Mouse (Mus musculus) heart, embryonic 16.5 days (tissue): ENCODE measurements around the gene Atp2a2. TPM values are rescaled to one million over a fixed set of nuclear protein-coding genes. Genes with fewer than 3 reads are reported as not detected.

ENCODE experiments used
- ATAC-seq: fragments of 200-750 bp; cut with Nextera tagmentation; replicated peaks from 2 replicates; pipeline ENCODE4 v1.8.0; 2017; ENCODE audit warnings: moderate number of reproducible peaks; ENCODE audit not compliant: insufficient read depth, low FRiP score; ENCODE audit errors: extremely low read depth
- H3K27ac ChIP-seq: fragments of 300-500 bp; sonication (generic); 2 replicates; pipeline ENCODE4 v1.5.1; 2014; ENCODE audit warnings: mild to moderate bottlenecking, low read length, control low read depth, moderate library complexity
- H3K27me3 ChIP-seq: fragments of 300-500 bp; sonication (generic); 2 replicates; pipeline ENCODE4 v1.6.1; 2014; ENCODE audit warnings: low read length, mixed read lengths; ENCODE audit not compliant: control insufficient read depth, insufficient read depth
- H3K36me3 ChIP-seq: fragments of 300-500 bp; sonication (generic); 2 replicates; pipeline ENCODE4 v1.6.1; 2014; ENCODE audit not compliant: control insufficient read depth, insufficient read depth
- H3K4me1 ChIP-seq: fragments of 300-500 bp; sonication (generic); 2 replicates; pipeline ENCODE4 v1.6.1; 2014; ENCODE audit warnings: low read length, mixed read lengths; ENCODE audit not compliant: control insufficient read depth, insufficient read depth
- H3K4me2 ChIP-seq: fragments of 300-500 bp; sonication (generic); 2 replicates; pipeline ENCODE4 v1.6.1; 2014; ENCODE audit warnings: low read depth, mild to moderate bottlenecking, control low read depth, low read length
- H3K4me3 ChIP-seq: fragments of 300-500 bp; sonication (generic); 2 replicates; pipeline ENCODE4 v1.5.1; 2014; ENCODE audit warnings: mild to moderate bottlenecking, control low read depth, low read length
- H3K9ac ChIP-seq: fragments of 300-500 bp; sonication (generic); 2 replicates; pipeline ENCODE4 v1.6.1; 2014; ENCODE audit warnings: low read length, control low read depth
- H3K9me3 ChIP-seq: fragments of 300-500 bp; sonication (generic); replicated peaks from 2 replicates; pipeline ENCODE4 v1.6.1; 2016; ENCODE audit warnings: low read length; ENCODE audit not compliant: control insufficient read depth
- WGBS: fragments of 180-500 bp; shearing (Covaris S2); extraction: QIAGEN DNeasy Blood & Tissue Kit; methylation state at CpG from one replicate; pipeline ENCODE4 v1.1.7; 2014; 5-methylcytosine and 5-hydroxymethylcytosine counted together
- polyA plus RNA-seq: library from polyadenylated mRNA; unstranded; fragments of >200 nt; fragmentation: Nextera tagmentation; extraction: Ambion mirVana; gene quantifications from 2 replicates; pipeline ENCODE4 v1.2.1, GENCODE M21; 2015

Atp2a2 gene
- polyA plus RNA-seq, 1 experiment from 2014 or later = 306 TPM

DNA sequence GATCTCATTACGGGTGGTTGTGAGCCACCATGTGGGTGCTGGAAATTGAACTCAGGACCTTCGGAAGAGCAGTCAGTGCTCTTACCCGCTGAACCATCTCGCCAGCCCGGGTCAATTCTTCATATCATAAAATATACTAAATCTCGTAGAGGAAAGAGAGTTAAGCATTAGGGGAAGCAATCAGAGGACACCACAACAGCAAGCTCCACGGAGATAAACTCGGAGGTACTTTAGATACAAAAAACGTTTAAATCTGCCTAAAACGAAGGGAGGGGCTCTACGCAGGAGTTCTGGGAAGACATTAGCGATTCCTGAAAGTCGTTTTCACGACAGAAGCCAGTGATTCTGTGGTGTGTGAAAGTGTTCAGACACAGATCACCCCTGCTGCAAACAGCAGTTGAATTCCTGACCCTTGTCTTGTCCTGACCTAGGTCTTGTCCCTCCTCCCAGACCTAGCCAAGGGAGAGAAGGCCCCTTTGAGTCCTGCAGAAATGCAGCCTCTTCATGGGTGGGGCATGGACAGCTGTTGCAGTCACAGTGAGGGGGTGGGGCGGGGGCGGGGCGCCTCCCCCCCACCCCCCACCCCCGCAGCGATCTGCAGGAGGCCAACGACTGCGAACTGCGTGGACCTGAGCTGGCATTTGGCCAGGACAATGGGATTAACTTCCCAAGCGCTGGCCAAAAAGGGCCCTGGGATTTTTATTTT lies 11.5 kb upstream of the Atp2a2 start:
- Histone ChIP-seq H3K4me1 (peaks cover 46% of the 10 kb centered on the region), H3K27me3 (no peaks in the 10 kb centered on the region), H3K9ac (no peak overlapping the region), H3K27ac (peak overlapping the region; percentile 3; the same call in 1 of the 2 replicates), H3K4me2 (peak overlapping the region; percentile 13; the same call in 1 of the 2 replicates), H3K9me3 (no peaks in the 10 kb centered on the region), H3K36me3 (no peaks in the 10 kb centered on the region), H3K4me3 (no peak overlapping the region)
- WGBS = 45% methylated on average over 23 of the region's 23 CpGs
- no peak for ATAC-seq

DNA sequence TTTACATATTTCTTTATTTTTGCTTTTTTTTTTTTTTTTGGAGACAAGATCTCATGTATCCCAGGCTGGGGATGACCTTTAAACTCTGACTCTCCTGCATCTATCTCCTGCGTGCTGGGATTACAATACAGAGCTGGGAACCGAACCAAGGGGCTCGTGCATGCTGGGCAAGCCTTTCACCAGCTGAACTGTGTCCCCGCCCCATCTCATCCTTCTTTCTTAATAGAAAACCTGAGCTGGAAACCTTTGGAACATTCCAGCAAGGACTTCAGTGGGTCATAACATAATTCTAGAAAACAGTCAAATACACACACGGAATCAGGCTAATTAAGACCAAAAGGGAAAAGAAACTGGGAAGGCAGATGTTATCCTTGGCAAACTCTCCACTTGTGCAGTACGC lies 10.0 kb upstream of the Atp2a2 start:
- Histone ChIP-seq H3K4me2 (no peak overlapping the region), H3K9ac (no peak overlapping the region), H3K27ac (no peak overlapping the region; the same call in 1 of the 2 replicates), H3K9me3 (no peaks in the 10 kb centered on the region), H3K4me1 (peaks cover 38% of the 10 kb centered on the region), H3K4me3 (no peak overlapping the region), H3K27me3 (no peaks in the 10 kb centered on the region), H3K36me3 (no peaks in the 10 kb centered on the region)
- 69% methylated on average over 6 of the region's 6 CpGs for WGBS
- ATAC-seq = no peak

DNA sequence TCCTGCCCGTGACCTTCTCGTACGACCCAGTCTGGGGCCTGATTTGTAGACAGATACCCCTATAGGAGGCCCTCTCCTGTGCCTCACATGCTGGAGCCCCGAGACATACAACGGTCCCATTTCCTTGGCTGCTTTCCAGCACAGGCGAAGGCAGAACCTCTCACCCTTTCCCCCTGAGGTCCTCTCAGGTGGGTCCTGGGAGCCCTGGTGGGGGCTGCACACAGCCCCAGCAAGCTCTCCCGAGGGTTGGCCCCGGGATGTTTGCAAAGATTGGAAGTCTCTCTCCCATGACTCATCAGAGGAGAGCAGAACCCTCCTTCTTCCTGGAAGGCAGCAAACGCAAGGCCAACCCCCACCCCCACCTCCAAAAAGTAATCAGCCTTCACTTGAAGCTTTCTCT lies 9.4 kb upstream of the Atp2a2 start:
- H3K4me2 ChIP-seq = peak overlapping the region; percentile 16
- peaks cover 36% of the 10 kb centered on the region for H3K4me1 ChIP-seq
- H3K9me3 ChIP-seq = peaks cover 3% of the 10 kb centered on the region
- WGBS = 21% methylated on average over 9 of the region's 9 CpGs
- peak overlapping the region; percentile 89 for H3K27ac ChIP-seq
- no peaks in the 10 kb centered on the region for H3K27me3 ChIP-seq
- no peaks in the 10 kb centered on the region for H3K36me3 ChIP-seq
- H3K9ac ChIP-seq = peak overlapping the region; percentile 57
- ATAC-seq = no peak
- no peak overlapping the region for H3K4me3 ChIP-seq

DNA sequence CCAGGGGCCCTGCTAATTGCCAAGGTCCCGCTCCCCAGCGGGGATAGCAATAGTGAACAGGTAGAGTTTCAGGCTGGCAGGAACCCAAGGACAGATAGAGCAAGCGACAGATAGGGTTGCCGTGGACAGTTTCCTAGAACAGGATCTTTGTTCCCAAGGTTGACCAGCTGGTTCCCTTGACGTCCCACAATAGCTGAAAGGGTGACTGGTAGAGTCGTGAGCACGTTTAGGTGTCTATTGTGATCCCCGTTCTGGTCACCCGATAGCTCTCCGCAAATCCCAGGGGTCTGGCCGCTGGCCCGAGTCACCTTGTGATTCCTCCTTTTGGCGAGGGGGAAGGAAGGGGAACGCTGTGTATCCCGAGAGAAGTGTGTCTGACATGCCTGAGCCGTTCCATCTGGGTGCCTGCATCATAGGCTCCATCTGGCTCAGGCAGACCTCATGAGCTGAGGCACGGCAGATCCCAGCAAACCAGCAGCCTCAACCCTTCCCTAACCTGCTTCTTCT lies 8.7 kb upstream of the Atp2a2 start:
- Histone ChIP-seq H3K27ac (peak overlapping the region; percentile 89), H3K27me3 (no peaks in the 10 kb centered on the region), H3K4me2 (peak overlapping the region; percentile 31), H3K4me1 (peaks cover 33% of the 10 kb centered on the region), H3K9ac (peak overlapping the region; percentile 57), H3K4me3 (no peak overlapping the region), H3K9me3 (peaks cover 4% of the 10 kb centered on the region), H3K36me3 (no peaks in the 10 kb centered on the region)
- WGBS = 31% methylated on average over 17 of the region's 17 CpGs
- ATAC-seq = peak; percentile 60

DNA sequence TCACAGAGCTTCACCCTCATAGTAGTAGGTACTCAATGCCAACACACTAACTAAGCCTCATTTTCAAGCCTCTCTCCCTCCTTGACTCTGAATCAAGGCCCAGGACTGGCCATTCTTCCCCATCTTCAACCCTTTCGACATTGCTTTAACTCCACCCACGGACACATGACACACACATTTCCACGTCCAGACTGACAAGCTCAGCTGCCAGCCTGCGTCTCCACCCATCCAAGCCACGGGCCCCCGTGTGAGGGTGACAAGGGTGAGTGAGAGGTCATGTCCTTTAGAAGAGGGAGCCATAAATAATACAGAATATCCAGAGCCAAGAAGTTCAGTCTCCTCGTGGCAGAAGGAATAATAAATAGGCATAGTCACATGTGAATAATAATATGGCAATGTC lies 7.6 kb upstream of the Atp2a2 start:
- Histone ChIP-seq H3K9me3 (peaks cover 4% of the 10 kb centered on the region), H3K27me3 (no peaks in the 10 kb centered on the region), H3K4me2 (no peak overlapping the region), H3K4me1 (peaks cover 33% of the 10 kb centered on the region), H3K4me3 (no peak overlapping the region), H3K27ac (peak overlapping the region; percentile 89), H3K36me3 (no peaks in the 10 kb centered on the region), H3K9ac (no peak overlapping the region)
- peak; percentile 56 for ATAC-seq
- WGBS = 32% methylated on average over 7 of the region's 7 CpGs

DNA sequence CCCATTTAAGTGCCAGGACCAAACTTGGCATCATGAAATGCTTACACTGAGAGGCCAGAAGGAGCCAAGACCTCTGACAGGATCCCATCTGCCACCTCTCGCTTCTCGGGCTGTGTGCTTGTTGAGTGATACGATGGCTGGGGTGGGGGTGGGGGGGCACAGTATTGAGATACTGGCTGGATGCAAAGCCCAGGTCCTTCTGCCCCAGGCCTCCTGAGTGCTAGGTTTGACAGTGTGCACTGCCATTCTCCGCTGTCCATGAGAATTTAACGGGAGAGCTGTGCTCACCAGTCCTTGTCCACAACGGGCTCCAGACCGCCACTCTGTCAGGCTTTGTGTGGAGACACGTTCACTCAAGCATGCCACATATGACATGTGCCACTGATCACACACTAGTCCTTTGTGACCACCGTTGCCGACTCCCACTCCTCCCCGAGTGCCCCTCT lies 6.9 kb upstream of the Atp2a2 start:
- Histone ChIP-seq H3K4me1 (peaks cover 29% of the 10 kb centered on the region), H3K27me3 (no peaks in the 10 kb centered on the region), H3K9ac (no peak overlapping the region), H3K36me3 (no peaks in the 10 kb centered on the region), H3K27ac (peak overlapping the region; percentile 89), H3K9me3 (peaks cover 4% of the 10 kb centered on the region), H3K4me3 (no peak overlapping the region), H3K4me2 (no peak overlapping the region)
- WGBS = 74% methylated on average over 11 of the region's 11 CpGs
- no peak for ATAC-seq

DNA sequence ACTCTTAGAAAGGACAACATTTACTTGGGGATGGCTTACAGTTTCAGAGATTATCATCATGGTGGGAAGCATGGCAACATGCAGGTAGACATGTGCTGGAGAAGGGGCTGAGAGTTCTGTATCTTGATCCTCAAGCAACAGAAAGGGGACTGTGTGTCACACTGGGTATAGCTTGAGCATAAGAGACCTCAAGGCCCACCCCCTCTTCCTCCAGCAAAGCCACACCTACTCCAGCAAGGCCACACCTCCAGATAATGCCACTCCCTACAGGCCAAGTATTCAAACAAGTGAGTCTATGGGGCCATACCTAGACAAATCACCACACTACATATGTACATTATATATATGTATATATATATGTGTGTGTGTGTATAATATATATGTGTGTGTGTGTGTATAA lies 5.4 kb upstream of the Atp2a2 start:
- H3K27me3 ChIP-seq = no peaks in the 10 kb centered on the region
- no peak overlapping the region for H3K9ac ChIP-seq
- H3K4me2 ChIP-seq = no peak overlapping the region
- H3K4me1 ChIP-seq = peaks cover 34% of the 10 kb centered on the region
- peaks cover 4% of the 10 kb centered on the region for H3K9me3 ChIP-seq
- H3K36me3 ChIP-seq = no peaks in the 10 kb centered on the region
- H3K4me3 ChIP-seq = no peak overlapping the region
- no peak overlapping the region for H3K27ac ChIP-seq
- no peak for ATAC-seq

DNA sequence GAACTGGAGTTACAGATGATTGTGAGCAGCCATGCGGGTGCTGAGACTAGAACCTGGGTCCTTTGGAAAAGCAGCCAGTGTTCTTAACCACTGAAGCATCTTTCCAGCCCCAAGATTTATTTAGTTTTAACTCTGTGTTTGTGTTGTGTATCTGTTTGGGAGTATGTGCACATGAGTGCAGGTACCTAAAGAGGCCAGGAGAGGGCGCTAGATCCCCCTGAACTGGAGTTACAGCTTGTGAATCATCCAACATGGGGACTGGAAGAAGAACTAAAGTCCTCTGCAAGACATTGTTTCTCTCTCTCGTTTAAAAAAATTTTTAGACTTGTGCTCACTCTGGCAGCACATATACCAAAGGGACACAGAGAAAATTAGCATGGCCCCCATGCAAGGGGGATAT lies 4.4 kb upstream of the Atp2a2 start:
- Histone ChIP-seq H3K27me3 (no peaks in the 10 kb centered on the region), H3K4me2 (no peak overlapping the region), H3K36me3 (no peaks in the 10 kb centered on the region), H3K9ac (no peak overlapping the region), H3K4me1 (peaks cover 28% of the 10 kb centered on the region), H3K27ac (no peak overlapping the region), H3K4me3 (no peak overlapping the region), H3K9me3 (peaks cover 4% of the 10 kb centered on the region)
- no peak for ATAC-seq
- 87% methylated on average over 3 of the region's 3 CpGs for WGBS

DNA sequence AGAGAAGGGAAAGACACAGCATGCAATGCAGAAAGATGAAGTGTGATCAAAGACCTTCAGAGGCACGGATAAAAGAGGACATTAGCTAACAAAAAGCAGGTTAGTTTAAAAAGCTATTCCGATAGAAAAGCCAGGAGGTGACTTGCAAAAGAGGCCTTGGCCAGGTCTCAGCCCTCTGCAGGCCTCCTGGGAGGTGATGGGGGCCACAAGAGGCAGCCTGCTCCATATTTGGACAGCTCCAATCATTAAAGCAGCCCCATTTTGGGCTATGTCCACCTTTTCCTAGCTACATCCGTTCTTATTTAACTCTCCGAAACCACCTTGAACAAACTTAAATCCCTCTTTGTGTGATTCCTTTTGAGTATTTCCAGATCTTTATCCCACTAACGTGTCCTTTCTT lies 3.5 kb upstream of the Atp2a2 start:
- H3K27ac ChIP-seq = no peak overlapping the region
- no peak for ATAC-seq
- H3K4me2 ChIP-seq = no peak overlapping the region
- no peak overlapping the region for H3K4me3 ChIP-seq
- H3K9ac ChIP-seq = no peak overlapping the region
- peaks cover 19% of the 10 kb centered on the region for H3K4me1 ChIP-seq
- peaks cover 4% of the 10 kb centered on the region for H3K9me3 ChIP-seq
- no peaks in the 10 kb centered on the region for H3K36me3 ChIP-seq
- no peaks in the 10 kb centered on the region for H3K27me3 ChIP-seq
- WGBS = 78% methylated on average over 5 of the region's 5 CpGs
